Mouse (Mus musculus) E14TG2a.4 (cell line): Measurements from ENCODE around the gene Tmem63a.

Experiments used
- CTCF ChIP-seq: conservative IDR thresholded peaks from 2 replicates; pipeline ENCODE4 v1.5.1; 2014; ENCODE audit warnings: low read length
- NANOG ChIP-seq: IDR thresholded peaks from 2 replicates; pipeline ENCODE4 v1.6.1; 2014; ENCODE audit warnings: borderline replicate concordance, low read length, mixed read lengths

- TF ChIP-seq CTCF: no peak
- no peak for TF ChIP-seq NANOG
Measured at GRCm38 (mm10) chr1:180958797-180959196, 16.7 kb downstream of the Tmem63a start.
